Mouse (Mus musculus) adrenal gland, adult 18-20 months (tissue): ENCODE data around the gene Ptprf. TPM values are rescaled to one million over a fixed set of nuclear protein-coding genes. Genes with fewer than 3 reads are reported as not detected.
A peak's percentile ranks its signal among the peaks of the same experiment; 100 is the strongest.

Experiments
- DNase-seq, 2 experiments: peaks; one replicate each; pipeline ENCODE4 v3.0.0; 2021 to 2022; ENCODE audit warnings: low spot score in 2 of 2
- long read RNA-seq, 2 experiments: library from polyadenylated mRNA; stranded (forward); transcript quantifications; one replicate each; pipeline ENCODE4 v2.0.0; 2021
- total RNA-seq, 2 experiments: library from RNA; stranded (reverse); gene quantifications; 1 replicate in 1 of 2; 2 replicates in 1 of 2; pipeline ENCODE4 v1.2.3; 2021

Gene Ptprf
- total RNA-seq, result 10 to 100 TPM; 42.5 to 43.1 TPM
- long read RNA-seq, experiment 1, full-length matches to known transcripts, result 1 of 11 reads
- long read RNA-seq, experiment 1, partial matches to known transcripts, result 10 of 11 reads
- long read RNA-seq, experiment 1, other reads (novel, unspliced or antisense), result 0 of 11 reads
- long read RNA-seq, experiment 2, partial matches to known transcripts, result 11 of 14 reads
- long read RNA-seq, experiment 2, other reads (novel, unspliced or antisense), result 3 of 14 reads

- peak; percentile 63 to 70 for DNase-seq
These were observed at the start of gene Ptprf for GRCm38 (mm10) chr4:118291231-118291630. Gene Ptprf, minus strand, starts transcription at chr4:118291405.

- peak; percentile 40 to 50 for DNase-seq
These were observed 45.5 kb upstream of the Ptprf start for GRCm38 (mm10) chr4:118336658-118337057.

- DNase-seq, result no peak
These were observed 44.8 kb upstream of the Ptprf start for GRCm38 (mm10) chr4:118335991-118336390.

- DNase-seq, result no peak
These were observed 40.6 kb upstream of the Ptprf start for GRCm38 (mm10) chr4:118331777-118332176.

GRCm38 (mm10) chr4:118326476-118326875, 35.3 kb upstream of the Ptprf start:
- no peak for DNase-seq

GRCm38 (mm10) chr4:118320636-118321035, 29.4 kb upstream of the Ptprf start:
- no peak for DNase-seq

GRCm38 (mm10) chr4:118319706-118320344, 28.6 kb upstream of the Ptprf start:
- no peak for DNase-seq

- DNase-seq, result no peak
These were observed 25.5 kb upstream of the Ptprf start for GRCm38 (mm10) chr4:118316662-118317061.

GRCm38 (mm10) chr4:118315286-118315685, 24.1 kb upstream of the Ptprf start:
- no peak for DNase-seq

GRCm38 (mm10) chr4:118310461-118310860, 19.3 kb upstream of the Ptprf start:
- DNase-seq, result no peak

GRCm38 (mm10) chr4:118307533-118308263, 16.5 kb upstream of the Ptprf start:
- DNase-seq, result no peak

GRCm38 (mm10) chr4:118306113-118306696, 15.0 kb upstream of the Ptprf start:
- no peak for DNase-seq

GRCm38 (mm10) chr4:118304984-118305383, 13.8 kb upstream of the Ptprf start:
- DNase-seq, result no peak

GRCm38 (mm10) chr4:118297844-118298243, 6.6 kb upstream of the Ptprf start:
- DNase-seq, result no peak

- DNase-seq, result no peak
These were observed 4.7 kb upstream of the Ptprf start for GRCm38 (mm10) chr4:118295651-118296561.

GRCm38 (mm10) chr4:118294811-118295210, 3.6 kb upstream of the Ptprf start:
- DNase-seq, result no peak

GRCm38 (mm10) chr4:118292741-118293306, 1.6 kb upstream of the Ptprf start:
- peak; percentile 85 to 88 for DNase-seq

GRCm38 (mm10) chr4:118290416-118291030, 682 bp downstream of the Ptprf start:
- peak; percentile 46 to 52 for DNase-seq

GRCm38 (mm10) chr4:118289960-118290415, 1.2 kb downstream of the Ptprf start:
- no peak for DNase-seq

GRCm38 (mm10) chr4:118289266-118289665, 1.9 kb downstream of the Ptprf start:
- no peak for DNase-seq
